Mouse (Mus musculus) limb, embryonic 12.5 days (tissue): Measurements from ENCODE around the gene Tanc2. TPM values are rescaled to one million over a fixed set of nuclear protein-coding genes. Genes with fewer than 3 reads are reported as not detected.

ENCODE experiments used
- ATAC-seq: fragments of 200-750 bp; cut with Nextera tagmentation; 2 replicates; pipeline ENCODE4 v1.8.0; 2017; ENCODE audit warnings: low read depth, moderate TSS enrichment; ENCODE audit not compliant: insufficient number of reproducible peaks, insufficient read depth, low FRiP score, low TSS enrichment
- H3K27ac ChIP-seq: fragments of 300-500 bp; sonication (generic); 2 replicates; pipeline ENCODE4 v1.5.1; 2016; ENCODE audit warnings: mild to moderate bottlenecking, moderate library complexity
- H3K27me3 ChIP-seq: fragments of 300-500 bp; sonication (generic); 2 replicates; pipeline ENCODE4 v1.6.1; 2016; ENCODE audit warnings: mild to moderate bottlenecking, moderate library complexity
- H3K36me3 ChIP-seq: fragments of 300-500 bp; sonication (generic); 2 replicates; pipeline ENCODE4 v1.6.1; 2016; ENCODE audit warnings: mild to moderate bottlenecking, moderate library complexity
- H3K4me1 ChIP-seq: fragments of 300-500 bp; sonication (generic); replicated peaks from 2 replicates; pipeline ENCODE4 v1.6.1; 2016
- H3K4me2 ChIP-seq: fragments of 300-500 bp; sonication (generic); 2 replicates; pipeline ENCODE4 v1.6.1; 2016; ENCODE audit warnings: mild to moderate bottlenecking, moderate library complexity
- H3K4me3 ChIP-seq: fragments of 300-500 bp; sonication (generic); replicated peaks from 2 replicates; pipeline ENCODE4 v1.5.1; 2016; ENCODE audit warnings: mild to moderate bottlenecking
- H3K9ac ChIP-seq: fragments of 300-500 bp; sonication (generic); replicated peaks from 2 replicates; pipeline ENCODE4 v1.6.1; 2016; ENCODE audit warnings: mild to moderate bottlenecking, moderate library complexity
- H3K9me3 ChIP-seq: fragments of 300-500 bp; sonication (generic); 2 replicates; pipeline ENCODE4 v1.6.1; 2016; ENCODE audit warnings: mild to moderate bottlenecking, moderate library complexity
- WGBS: fragments of 180-500 bp; shearing (Covaris S2); methylation state at CpG from one replicate; pipeline ENCODE4 v1.1.7; 2016; 5-methylcytosine and 5-hydroxymethylcytosine counted together
- microRNA-seq: library from miRNA; unstranded; fragments of <30 nt; microRNA quantifications from one replicate; pipeline ENCODE4, GENCODE M21; 2017
- polyA plus RNA-seq: library from polyadenylated mRNA; unstranded; fragments of >200 nt; fragmentation: Nextera tagmentation; extraction: Ambion mirVana; gene quantifications from 2 replicates; pipeline ENCODE4 v1.2.1, GENCODE M21; 2016

Tanc2 gene
- polyA plus RNA-seq, 1 experiment from 2014 or later = 8.5 TPM

- Histone ChIP-seq H3K4me3 (no peak overlapping the region), H3K4me1 (no peaks in the 10 kb centered on the region), H3K9ac (no peak overlapping the region), H3K4me2 (no peak overlapping the region), H3K27ac (no peak overlapping the region), H3K27me3 (peaks cover 31% of the 10 kb centered on the region), H3K36me3 (no peaks in the 10 kb centered on the region), H3K9me3 (no peaks in the 10 kb centered on the region)
- WGBS = 63% methylated on average over 3 of the region's 3 CpGs
- no peak for ATAC-seq
Observed at GRCm38 (mm10) chr11:105975050-105975449, 385.3 kb downstream of the Tanc2 start.

GRCm38 (mm10) chr11:105975636-105976035, 385.9 kb downstream of the Tanc2 start:
- Histone ChIP-seq H3K9ac (no peak overlapping the region), H3K4me1 (no peaks in the 10 kb centered on the region), H3K27ac (no peak overlapping the region), H3K4me2 (no peak overlapping the region), H3K36me3 (no peaks in the 10 kb centered on the region), H3K4me3 (no peak overlapping the region), H3K27me3 (peaks cover 25% of the 10 kb centered on the region), H3K9me3 (no peaks in the 10 kb centered on the region)
- WGBS = 86% methylated on average over 5 of the region's 5 CpGs
- ATAC-seq = no peak

GRCm38 (mm10) chr11:105978232-105978631, 388.4 kb downstream of the Tanc2 start:
- Histone ChIP-seq H3K27ac (no peak overlapping the region), H3K27me3 (peaks cover 12% of the 10 kb centered on the region; the same call in 1 of the 2 replicates), H3K36me3 (no peaks in the 10 kb centered on the region), H3K9ac (no peak overlapping the region), H3K9me3 (no peaks in the 10 kb centered on the region), H3K4me1 (no peaks in the 10 kb centered on the region), H3K4me3 (no peak overlapping the region), H3K4me2 (no peak overlapping the region)
- ATAC-seq = no peak
- 81% methylated on average over 2 of the region's 2 CpGs for WGBS

GRCm38 (mm10) chr11:105978634-105979033, 388.8 kb downstream of the Tanc2 start:
- H3K27me3 ChIP-seq = peaks cover 12% of the 10 kb centered on the region; the same call in 1 of the 2 replicates
- no peaks in the 10 kb centered on the region for H3K36me3 ChIP-seq
- H3K4me3 ChIP-seq = no peak overlapping the region
- no peak overlapping the region for H3K9ac ChIP-seq
- H3K4me1 ChIP-seq = no peaks in the 10 kb centered on the region
- WGBS = 70% methylated on average over 5 of the region's 5 CpGs
- H3K9me3 ChIP-seq = no peaks in the 10 kb centered on the region
- no peak overlapping the region for H3K4me2 ChIP-seq
- ATAC-seq = no peak
- no peak overlapping the region for H3K27ac ChIP-seq

Small RNA genes lying within 50 kb of the gene (microRNA-seq; reads per million reads assigned to microRNA genes)
- not detected for gene Gm23990

Other genes starting within 250 kb of the Tanc2 start
- 0.32 TPM in 1 of 2 replicates, not detected in the other for gene March10, start 133.3 kb upstream of the Tanc2 start, polyA plus RNA-seq